Comparison of ENCODE assay signal across 31 mouse cellular contexts in genomic region chr14:20626971-20627370, GRCm38 (mm10). TPM values are rescaled to one million over a fixed set of nuclear protein-coding genes. Genes with fewer than 3 reads are reported as not detected.
DNase-seq lines count a peak whose midpoint lies in the region; ATAC-seq lines count a peak whose summit lies in the region.
"Had no signal": no experiment of that assay in that cellular context is flagged by ENCODE, and none has a peak within 500 bp of the region (broad histone marks: within the 10 kb centered on the region; RNA-seq: fewer than 3 reads in every experiment).

No protein-coding gene starts in this region.

- peak overlapping the region; percentile 62; the same call in 1 of the 2 replicates for H3K9ac ChIP-seq in heart, embryonic 12.5 days
- H3K9ac ChIP-seq: hindbrain, embryonic 15.5 days; kidney, embryonic 15.5 days; midbrain, embryonic 15.5 days; neural tube, embryonic 13.5 days had no signal

- no peak for ATAC-seq in heart, embryonic 12.5 days (ENCODE audit: insufficient number of reproducible peaks, low FRiP score)
- ATAC-seq: activated CD4-positive, CD25-positive, alpha-beta regulatory T cell, adult 4 months; forebrain, embryonic 16.5 days; lung, postnatal 0 days; midbrain, embryonic 15.5 days; Patski had no signal

- no peak for DNase-seq in heart, postnatal 4 days
- peak; percentile 10 for DNase-seq in retina, postnatal 1 day
- DNase-seq in retina, embryonic 14.5 days (ENCODE audit: low spot score) = no peak
- DNase-seq in cerebellum, adult 9-11 months = peak; percentile 35
- no peak for DNase-seq in layer of hippocampus, postnatal 14 days (ENCODE audit: low spot score in 2 of 2)
- no peak for DNase-seq in ovary, postnatal 14 days (ENCODE audit: low spot score)
- DNase-seq: adrenal gland, adult 8-10 months; B cell, adult 2 months; gastrocnemius, postnatal 10 days; heart, postnatal 36 days; kidney, adult 11 months; kidney, postnatal 36 days; liver; thymus, adult 2 months had no signal

- 75% methylated on average over 3 of the region's 3 CpGs for WGBS in heart, embryonic 12.5 days

- no peaks in the 10 kb centered on the region for H3K9me3 ChIP-seq in heart, embryonic 12.5 days (replicated peaks)
- H3K9me3 ChIP-seq: forebrain, embryonic 10.5 days; G1E; hindbrain, embryonic 15.5 days; kidney, embryonic 15.5 days; limb, embryonic 10.5 days; midbrain, embryonic 15.5 days; neural tube, embryonic 13.5 days had no signal

- no peak overlapping the region for H3K4me3 ChIP-seq in heart, embryonic 12.5 days
- H3K4me3 ChIP-seq: forebrain, embryonic 10.5 days; hindbrain, embryonic 15.5 days; kidney, embryonic 15.5 days; left cerebral cortex, adult 2 months; limb, embryonic 10.5 days; midbrain, embryonic 15.5 days; myocyte; neural tube, embryonic 13.5 days had no signal

- no peaks in the 10 kb centered on the region for H3K36me3 ChIP-seq in heart, embryonic 12.5 days
- H3K36me3 ChIP-seq: G1E; hindbrain, embryonic 15.5 days; kidney, embryonic 15.5 days; midbrain, embryonic 15.5 days; neural tube, embryonic 13.5 days had no signal

- no peaks in the 10 kb centered on the region for H3K27me3 ChIP-seq in heart, embryonic 12.5 days (replicated peaks)
- H3K27me3 ChIP-seq: CH12.LX; hindbrain, embryonic 15.5 days; kidney, embryonic 15.5 days; midbrain, embryonic 15.5 days; neural tube, embryonic 13.5 days; Patski had no signal

- no peak overlapping the region for H3K27ac ChIP-seq in heart, embryonic 12.5 days (ENCODE audit: poor library complexity, severe bottlenecking)
- H3K27ac ChIP-seq: forebrain, embryonic 10.5 days; hindbrain, embryonic 15.5 days; kidney, embryonic 15.5 days; left cerebral cortex, adult 2 months; limb, embryonic 10.5 days; macrophage; midbrain, embryonic 15.5 days; neural tube, embryonic 13.5 days had no signal

- H3K4me1 ChIP-seq in heart, embryonic 12.5 days (replicated peaks) = peaks cover 13% of the 10 kb centered on the region
- H3K4me1 ChIP-seq: hindbrain, embryonic 15.5 days; kidney, embryonic 15.5 days; midbrain, embryonic 15.5 days; neural tube, embryonic 13.5 days had no signal

- H3K4me2 ChIP-seq in heart, embryonic 12.5 days = no peak overlapping the region
- H3K4me2 ChIP-seq: hindbrain, embryonic 15.5 days; kidney, embryonic 15.5 days; midbrain, embryonic 15.5 days; neural tube, embryonic 13.5 days had no signal

RNA-seq across cellular contexts. Expression of gene Usp54, which starts 13.9 kb away (rescaled TPM):
- 7.4 and 7.7 TPM in 2 replicates for polyA plus RNA-seq in heart, embryonic 12.5 days (2016; fragmentation: Nextera tagmentation; extraction: Ambion mirVana)
- total RNA-seq in heart, postnatal 4 days (2021) = 10 to 100 TPM; 15.2 to 15.4 TPM
- total RNA-seq in layer of hippocampus, postnatal 14 days (2021) = 10 to 100 TPM; 38.6 to 51.9 TPM

RNA-seq across cellular contexts. Expression of gene Myoz1, which starts 29.4 kb away (rescaled TPM):
- polyA plus RNA-seq in heart, embryonic 12.5 days (2016; fragmentation: Nextera tagmentation; extraction: Ambion mirVana) = 19.2 and 19.7 TPM in 2 replicates
- 1 to 10 TPM; 5.6 to 7.5 TPM for total RNA-seq in heart, postnatal 4 days (2021)
- not detected for total RNA-seq in layer of hippocampus, postnatal 14 days (2021)
- total RNA-seq: G1E; granulocyte monocyte progenitor cell, adult 5-6 weeks; left cerebral cortex, adult 2 months had no signal
- polyA plus RNA-seq: activated CD4-positive, CD25-positive, alpha-beta regulatory T cell, adult 4 months; forebrain, embryonic 16.5 days; G1E; hindbrain, embryonic 15.5 days; neural tube, embryonic 13.5 days; Patski had no signal

RNA-seq across cellular contexts. Expression of gene Synpo2l, which starts 41.2 kb away (rescaled TPM):
- 181 and 191 TPM in 2 replicates for polyA plus RNA-seq in heart, embryonic 12.5 days (2016; fragmentation: Nextera tagmentation; extraction: Ambion mirVana)
- 100 to 1,000 TPM; 230 to 272 TPM for total RNA-seq in heart, postnatal 4 days (2021)
- total RNA-seq in layer of hippocampus, postnatal 14 days (2021) = under 1 TPM; 0.35 to 0.57 TPM
- polyA plus RNA-seq: activated CD4-positive, CD25-positive, alpha-beta regulatory T cell, adult 4 months; macrophage had no signal

RNA-seq across cellular contexts. Expression of gene Sec24c, which starts 47.1 kb away (rescaled TPM):
- 93.4 and 97.4 TPM in 2 replicates for polyA plus RNA-seq in heart, embryonic 12.5 days (2016; fragmentation: Nextera tagmentation; extraction: Ambion mirVana)
- 100 to 1,000 TPM in 1 of 2 experiments, 10 to 100 TPM in 1; 96.3 to 110 TPM for total RNA-seq in heart, postnatal 4 days (2021)
- total RNA-seq in layer of hippocampus, postnatal 14 days (2021) = 100 to 1,000 TPM; 106 to 110 TPM

Comparison
In these comparisons a context has a peak if more than half of its experiments do, and no peak if none do; other contexts are left out.
1. DNase-seq: peak in retina, postnatal 1 day (single experiment) and cerebellum, adult 9-11 months (single experiment); none in heart, postnatal 4 days (single experiment), retina, embryonic 14.5 days (single experiment), layer of hippocampus, postnatal 14 days (0 of 2) and ovary, postnatal 14 days (single experiment).
2. RNA of gene Myoz1, which starts 29.4 kb away (total RNA-seq): 5.6 to 7.5 TPM in heart, postnatal 4 days; not detected in layer of hippocampus, postnatal 14 days; every median in the first group is over 4 times any median in the second.
3. RNA of gene Synpo2l, which starts 41.2 kb away (total RNA-seq): 230 to 272 TPM in heart, postnatal 4 days; 0.35 to 0.57 TPM in layer of hippocampus, postnatal 14 days; every median in the first group is over 100 times any median in the second.